Mouse (Mus musculus) cerebellum, postnatal 36 days (tissue): Measurements from ENCODE around the gene Tceal8.
"Not testable (repeated sequence)": the region's sequence is repeated elsewhere in the genome, so short reads cannot be mapped to it uniquely, and the experiment has no call there.

Source experiments
- DNase-seq, 2 experiments: peaks; one replicate each; pipeline ENCODE4 v3.0.0; 2021 to 2022; ENCODE audit warnings: mixed read lengths in 2 of 2

Tceal8 gene

DNA sequence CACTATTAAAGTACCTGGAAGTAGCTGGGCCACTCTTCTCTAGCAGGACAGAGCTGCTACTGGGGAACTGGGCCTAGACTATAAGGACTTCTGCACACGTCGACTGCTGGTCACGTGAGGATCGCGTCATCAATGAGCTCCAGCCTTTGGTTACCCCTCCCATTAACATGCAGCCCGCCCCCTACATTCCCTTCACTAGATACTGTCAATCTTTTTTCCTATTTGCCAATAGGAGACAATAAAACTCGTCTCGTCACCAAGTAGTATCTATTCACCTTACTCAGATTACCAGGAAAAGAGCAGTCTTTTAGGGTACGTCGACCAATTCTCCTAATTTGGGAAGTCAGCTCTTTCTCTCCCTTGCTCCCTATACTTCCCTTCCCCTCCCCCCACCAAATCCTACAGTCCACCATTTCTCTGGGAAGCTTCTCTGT is at the start of gene Tceal8:
Gene Tceal8, minus strand, starts transcription at position 225 of the 434 bp plus-strand sequence.
- DNase-seq, result peak; percentile 69 to 73

DNA sequence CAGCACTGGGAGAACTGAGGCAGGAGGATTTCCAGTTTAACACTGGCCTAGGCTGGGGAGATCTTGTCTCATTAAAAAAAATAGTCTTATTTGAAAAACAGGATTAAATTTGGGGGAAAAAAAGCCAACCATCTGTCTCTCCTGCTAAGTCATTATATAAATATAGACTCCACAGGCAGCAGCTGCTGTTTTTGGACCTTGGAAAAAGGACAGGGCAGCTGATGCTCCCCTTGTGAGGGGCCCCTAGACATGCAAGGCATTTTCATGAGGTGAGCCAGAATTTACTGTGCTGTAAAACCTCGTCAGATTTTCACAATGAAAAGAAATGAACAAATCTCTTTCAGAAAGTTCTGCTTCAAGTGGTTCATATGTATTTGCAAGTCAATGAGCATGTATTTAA is 44.2 kb upstream of the Tceal8 start:
- no peak for DNase-seq

DNA sequence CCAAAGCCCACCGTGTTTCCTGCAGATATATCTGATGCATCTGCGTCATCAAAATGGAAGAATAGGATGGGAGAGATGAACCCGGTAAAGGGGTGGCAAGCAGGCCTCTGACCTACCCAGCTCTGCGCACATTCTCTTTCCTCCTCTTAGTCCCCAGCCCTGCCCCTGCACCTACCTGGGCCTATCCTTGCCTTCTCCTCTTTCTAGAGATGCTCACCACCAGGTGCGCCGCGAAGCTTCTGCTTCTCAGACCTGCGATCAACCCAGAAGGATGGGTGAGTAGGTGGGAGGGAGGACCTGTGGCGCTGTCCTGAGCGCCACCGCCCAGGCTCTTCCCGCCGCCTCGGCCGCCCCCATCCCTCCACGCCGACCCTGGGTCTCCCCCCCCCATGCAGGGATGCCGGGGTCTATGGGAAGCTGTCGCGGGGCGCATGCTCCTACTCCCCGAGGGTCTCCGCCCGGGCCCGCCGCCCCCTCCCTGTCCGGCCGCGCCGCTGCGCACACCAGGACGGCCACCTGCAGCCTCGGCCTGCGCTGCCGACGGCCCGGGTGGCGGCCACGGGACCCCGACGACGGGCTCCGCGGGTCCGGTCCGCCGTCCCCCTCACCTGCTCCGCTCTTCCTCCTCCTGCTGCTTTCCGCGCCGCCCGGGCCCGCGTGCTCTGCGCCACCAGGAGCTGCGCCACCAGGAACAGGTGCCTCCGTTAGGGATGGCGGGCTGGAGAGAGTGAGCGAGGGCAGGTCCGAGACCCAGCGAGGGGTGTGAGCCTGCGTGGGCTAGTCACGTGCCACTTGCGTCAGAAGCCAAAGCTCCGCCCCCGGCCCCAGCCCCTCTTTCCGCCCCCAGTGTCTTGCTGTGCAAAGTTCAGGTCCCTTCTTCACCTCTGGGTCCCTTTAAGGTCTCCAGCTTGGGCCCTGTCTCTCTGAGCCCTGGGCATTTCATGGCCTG is 42.9 kb upstream of the Tceal8 start, which contains the start of the genes Tceal7 and Bex1:
Gene Tceal7, plus strand, starts transcription at position 51 of the 949 bp plus-strand sequence.
Gene Bex1, minus strand, starts transcription at position 785 of the 949 bp plus-strand sequence.
- not testable (repeated sequence) for DNase-seq

DNA sequence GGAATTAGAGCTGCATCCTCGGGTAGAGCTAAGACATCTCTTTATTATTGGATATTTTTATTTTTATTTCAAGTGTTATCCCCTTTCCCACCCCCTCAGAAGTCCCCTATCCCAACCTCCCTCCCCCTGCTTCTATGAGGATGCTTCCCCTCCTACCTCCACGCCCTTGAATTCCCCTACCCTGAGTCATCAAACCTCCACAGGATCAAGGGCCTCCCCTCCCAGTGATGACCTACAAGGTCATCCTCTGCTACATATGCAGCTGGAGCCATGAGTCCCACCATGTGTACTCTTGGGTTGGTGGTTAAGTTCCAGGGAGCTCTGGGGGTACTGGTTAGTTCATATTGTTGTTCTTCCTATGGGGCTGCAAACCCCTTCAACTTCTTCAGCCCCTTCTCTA is 41.3 kb upstream of the Tceal8 start:
- no peak for DNase-seq

DNA sequence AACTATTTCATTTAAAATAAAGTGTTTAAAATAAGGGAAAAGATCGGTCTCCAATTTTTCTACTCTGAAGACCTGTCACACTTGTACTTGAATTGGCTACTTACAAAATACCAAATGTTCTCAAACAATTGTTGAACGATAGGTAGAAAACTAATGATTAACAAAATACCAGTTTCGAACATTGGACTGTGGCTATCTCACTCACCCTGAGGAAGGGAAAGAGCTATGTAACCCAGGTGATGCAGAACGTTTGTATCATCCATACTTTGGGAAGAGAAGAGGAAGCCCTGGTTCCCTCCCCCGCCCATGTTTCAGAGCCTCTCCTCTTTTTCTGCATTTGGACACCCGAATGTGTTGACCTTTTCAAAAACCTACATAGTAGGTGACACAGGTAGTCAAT is 32.3 kb upstream of the Tceal8 start:
- no peak for DNase-seq

DNA sequence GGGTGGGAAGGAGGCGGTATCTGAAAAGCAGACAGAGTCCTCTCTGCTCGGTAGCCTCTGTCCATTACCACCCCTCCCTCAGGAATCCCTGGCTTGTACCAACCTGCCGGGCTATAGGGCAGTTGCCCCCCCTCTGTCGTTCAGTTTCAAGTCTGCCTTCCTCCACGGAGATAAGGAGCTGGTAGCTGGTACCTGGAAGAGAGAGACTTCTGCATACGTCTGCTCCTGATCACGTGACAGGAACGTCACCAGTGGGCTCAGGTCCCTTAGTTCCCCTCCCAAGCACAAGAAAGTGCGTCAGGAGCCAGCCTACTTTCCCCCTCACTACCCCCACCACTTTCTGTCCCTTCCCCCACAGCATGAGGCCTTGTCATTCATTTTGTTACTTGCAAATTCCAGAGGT is 31.5 kb upstream of the Tceal8 start, which contains the start of gene Tceal5:
Gene Tceal5, minus strand, starts transcription at position 213 of the 403 bp plus-strand sequence.
- peak; percentile 64 to 67 for DNase-seq

DNA sequence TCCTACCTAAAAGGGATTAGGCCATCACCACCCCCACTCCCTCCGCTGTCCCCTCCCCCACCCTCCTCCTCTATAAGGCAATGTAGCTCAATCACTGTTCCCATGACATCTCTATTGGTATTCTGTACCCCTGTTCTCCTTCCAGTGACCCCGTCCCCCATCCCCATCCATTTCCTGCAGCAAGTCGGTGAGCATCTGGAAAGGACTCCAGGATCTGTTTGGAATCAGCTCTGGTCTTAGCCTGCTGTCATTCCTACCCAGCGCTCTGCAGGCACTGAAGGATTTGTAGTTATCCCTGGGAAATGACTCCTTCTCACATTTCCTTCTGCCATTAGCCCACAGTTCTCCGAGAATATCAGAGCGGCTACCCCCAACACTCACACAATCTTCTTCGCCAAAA is 31.1 kb upstream of the Tceal8 start:
- DNase-seq, result no peak

DNA sequence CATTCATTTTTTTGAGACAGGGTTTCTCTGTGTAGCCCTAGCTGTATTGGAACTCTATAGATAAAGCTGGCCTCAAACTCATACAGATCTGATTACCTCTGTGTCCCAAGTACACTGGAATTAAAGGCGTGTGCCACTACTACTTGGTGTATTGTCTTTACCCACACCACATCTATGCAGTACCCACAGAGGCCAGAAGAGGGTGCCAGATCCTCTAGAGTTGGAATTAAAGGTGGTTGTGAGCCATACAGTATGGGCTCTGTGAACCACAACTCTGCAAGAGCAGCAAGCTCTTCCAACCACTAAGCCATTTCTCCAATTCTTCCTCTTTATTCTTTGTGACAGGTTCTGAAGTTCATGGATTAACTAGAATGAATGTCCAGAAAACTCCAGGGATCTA is 24.7 kb upstream of the Tceal8 start:
- peak; percentile 37 to 53 for DNase-seq

DNA sequence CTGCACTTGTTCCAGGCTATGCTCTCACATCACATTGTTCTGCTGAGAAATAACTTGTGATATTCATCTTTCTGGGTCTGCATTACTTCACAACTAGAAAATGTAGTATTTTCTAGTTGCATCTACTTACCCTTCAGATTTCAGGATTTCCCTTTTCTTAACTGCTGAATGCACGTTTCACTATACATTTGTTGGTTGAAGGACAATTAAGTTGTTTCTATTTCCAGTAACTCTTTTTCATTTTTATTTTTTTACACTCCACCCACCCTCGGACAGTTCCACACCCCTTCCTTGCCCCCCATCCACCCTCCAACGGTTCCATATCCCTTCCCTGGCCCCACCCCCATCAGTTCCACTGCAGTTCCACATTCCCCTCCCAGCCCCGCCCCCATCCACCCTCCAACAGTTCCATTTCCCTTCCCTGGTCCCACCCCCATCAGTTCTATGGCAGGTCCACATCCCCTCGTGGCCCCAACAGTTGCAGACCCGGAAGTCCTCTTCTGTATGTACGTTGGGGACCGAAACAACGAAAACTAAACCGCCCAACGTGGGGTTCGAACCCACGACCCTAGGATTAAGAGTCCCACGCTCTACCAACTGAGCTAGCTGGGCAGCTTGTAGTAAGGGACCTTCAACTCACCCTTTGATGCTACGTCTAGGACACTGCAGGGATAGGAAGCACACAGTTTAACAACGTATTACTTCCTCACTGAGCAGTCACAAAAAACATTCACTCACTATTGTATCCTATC is 23.2 kb upstream of the Tceal8 start:
- DNase-seq, result no peak

DNA sequence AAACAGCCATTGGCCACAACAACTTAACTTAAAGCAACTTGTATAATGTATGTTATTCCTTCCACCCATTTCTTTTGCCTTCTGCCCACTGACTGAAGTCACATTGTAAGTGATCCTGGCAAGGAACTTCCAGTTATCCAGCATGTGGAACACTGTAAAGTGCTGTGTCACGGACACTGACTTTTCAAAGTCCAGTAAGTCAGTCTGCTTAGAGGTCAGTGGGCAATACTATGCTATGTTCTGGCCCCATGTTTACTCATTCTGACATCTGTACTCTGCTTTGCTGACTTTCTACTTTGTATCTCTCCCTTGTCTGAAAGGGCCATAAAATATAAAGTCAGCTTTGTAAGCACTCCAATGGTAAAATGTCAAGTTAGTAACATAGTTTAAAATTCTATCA is 11.0 kb upstream of the Tceal8 start:
- no peak for DNase-seq

DNA sequence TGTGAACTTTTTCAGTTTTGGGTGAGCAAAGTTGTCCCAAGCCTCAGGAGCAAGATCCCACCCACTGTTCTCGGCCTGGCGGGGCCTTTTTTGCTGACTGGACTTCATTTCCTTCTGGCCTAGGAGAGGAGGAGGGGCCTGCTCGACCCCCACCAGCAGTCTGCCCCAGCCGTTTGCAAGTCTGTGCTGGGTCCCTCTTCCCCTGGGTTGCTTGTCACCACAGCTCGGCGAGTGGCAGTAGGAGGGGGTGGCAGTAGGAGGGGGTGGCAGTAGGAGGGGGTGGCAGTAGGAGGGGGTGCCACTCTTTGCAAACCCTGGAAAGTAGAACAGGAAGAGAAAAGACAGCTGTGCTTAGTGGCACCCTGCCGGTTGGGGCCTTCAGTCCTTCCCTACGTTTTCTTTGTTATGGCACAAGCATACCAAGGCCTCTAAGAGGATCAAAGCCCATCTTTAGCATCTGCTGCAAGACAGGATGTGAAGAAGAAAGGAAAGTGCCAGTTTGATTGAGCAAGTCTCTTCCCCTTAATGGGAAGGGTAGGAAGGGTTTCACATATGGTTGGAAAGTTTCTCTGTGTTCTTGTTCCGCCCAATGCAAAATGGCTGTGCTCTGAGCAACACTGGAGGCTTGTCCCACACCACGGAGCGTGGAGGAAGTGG is 8.9 kb upstream of the Tceal8 start:
- no peak for DNase-seq

DNA sequence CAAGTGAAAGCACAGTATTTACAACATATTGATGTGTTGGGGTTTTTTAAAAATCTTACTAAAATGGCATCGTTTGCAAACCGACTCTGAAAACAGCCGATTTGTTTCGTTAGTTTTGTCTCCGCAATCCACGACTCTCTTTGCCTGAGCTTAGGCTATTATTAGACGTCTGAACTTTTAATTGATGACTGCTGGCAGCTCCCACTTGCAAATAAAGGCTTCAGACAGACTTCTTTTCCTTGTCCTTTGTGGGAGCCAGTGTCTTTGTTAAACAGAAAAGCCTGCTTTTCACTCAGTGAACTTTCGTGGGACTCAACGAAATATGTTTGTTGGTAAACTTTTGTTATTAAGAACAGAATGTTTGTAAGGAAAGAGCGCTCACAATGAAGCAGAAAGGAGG is 644 bp upstream of the Tceal8 start:
- no peak for DNase-seq

DNA sequence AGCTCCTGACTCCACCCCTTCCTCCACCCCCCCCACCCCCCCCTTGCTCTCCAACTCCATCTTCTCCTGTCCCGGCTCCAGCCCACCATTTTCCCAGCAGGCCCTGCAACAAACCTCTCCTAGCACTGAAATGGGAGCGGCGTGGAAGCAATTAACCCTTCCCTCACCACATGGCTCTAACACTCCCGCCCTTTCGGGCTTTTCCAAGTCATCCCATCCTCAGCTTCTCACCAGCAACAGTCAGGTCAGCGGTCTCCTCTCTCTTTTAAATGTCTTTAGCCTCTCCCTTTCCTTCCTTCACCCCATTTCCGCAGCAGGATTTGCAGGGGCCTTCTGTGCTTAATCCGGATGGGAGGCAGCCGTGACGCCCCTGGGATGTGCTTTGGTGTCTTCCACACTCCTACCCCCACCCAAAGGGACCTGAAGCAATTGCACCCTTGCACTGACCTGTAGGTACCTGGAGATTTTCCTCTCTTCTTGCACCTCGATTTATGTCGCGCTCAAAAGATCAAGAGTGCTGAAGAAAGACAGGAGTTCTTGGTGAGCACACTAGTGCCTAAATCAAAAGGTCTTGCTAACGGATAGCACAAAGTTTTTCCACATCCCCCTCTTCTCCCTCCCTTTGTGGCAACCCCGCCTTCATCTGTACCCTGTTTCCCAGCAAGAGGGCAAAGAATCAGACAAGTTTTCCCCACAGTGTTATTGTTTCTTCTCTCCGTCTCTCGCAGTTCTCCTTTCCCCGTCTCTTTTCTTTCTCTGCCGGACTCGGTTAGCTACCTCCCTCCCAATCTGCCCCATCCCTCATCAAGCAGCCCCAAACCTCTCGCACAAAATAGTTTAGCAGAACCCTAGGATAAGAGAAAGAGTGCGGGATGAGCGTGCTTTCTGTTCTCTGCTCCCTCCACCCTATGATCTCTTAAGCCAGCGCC is 689 bp downstream of the Tceal8 start:
- peak; percentile 46 to 57 for DNase-seq

DNA sequence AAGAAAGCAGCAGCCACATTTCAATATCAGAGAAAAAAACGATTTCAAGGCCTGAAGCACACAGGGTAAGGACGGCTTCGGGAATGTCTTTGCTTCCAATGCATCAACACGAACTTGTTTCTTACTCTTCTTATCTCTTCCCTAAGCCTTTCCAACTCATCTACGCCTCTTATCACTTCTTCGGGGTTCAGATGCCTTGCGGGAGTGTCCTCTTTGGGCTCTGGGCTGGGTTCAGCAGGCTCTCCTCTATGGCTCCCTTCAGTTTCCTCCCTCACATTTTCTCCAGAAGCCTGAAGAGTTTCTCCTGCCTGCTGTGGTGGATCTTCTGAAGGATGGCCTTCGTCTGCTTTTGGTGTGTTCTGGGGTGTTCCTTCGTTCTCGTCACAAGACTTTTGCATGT is 1.5 kb downstream of the Tceal8 start:
- no peak for DNase-seq

DNA sequence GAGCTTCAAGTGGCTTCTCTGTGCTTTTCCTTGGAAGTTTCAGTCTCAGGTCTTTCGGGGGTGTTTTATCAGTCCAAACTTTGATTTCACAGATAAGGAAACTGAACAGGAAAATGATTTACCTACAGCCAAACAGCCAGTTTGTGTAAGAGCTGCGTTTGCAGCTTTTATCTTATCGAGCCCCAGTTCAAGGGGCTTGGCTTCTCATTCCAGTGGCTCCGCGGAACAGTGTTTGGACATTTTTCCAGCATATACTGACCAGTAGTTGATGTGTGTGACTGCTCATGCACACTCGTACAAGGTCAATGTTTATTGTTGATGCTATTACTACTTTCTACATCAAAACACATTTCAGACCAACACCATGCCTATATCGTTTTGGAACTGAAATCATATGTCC is 27.9 kb downstream of the Tceal8 start:
- DNase-seq, result no peak

DNA sequence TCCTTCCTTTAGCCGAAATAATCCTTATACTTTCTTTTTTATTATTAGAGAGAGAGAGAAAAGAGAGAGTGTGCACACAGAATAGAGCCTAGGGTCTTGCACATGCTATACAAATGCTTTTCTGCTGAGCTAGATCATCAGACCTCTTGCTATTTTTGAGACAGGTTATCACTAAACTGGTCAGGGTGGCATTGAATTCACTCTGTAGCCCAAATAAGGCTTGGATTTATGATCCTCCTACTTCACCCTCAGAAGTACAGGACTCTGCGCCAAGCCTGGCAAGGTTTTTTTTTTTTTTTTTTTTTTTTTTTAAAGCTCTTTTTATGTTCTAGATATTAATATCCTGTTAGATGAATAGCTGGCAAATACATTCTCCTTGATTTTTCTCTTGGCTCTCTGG is 28.4 kb downstream of the Tceal8 start:
- DNase-seq, result no peak

DNA sequence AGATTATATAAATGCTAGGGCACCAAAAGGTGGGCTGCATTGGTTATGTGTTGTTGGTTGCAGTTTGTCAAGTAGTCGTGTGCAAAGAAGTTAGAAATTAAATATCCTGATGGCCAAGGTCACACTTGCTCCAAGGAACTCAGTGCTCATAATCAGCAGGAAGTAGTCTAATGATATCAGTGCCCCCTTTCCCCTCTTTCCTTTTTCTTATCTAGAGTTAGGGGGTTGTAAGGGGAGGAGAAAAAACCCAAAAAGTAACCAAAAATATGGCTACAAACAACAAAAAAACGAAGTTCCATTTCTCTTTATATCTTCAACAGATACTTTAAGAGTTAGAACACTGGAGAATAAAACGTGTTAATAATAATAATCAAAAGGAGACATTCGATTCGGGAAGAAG is 30.8 kb downstream of the Tceal8 start:
- no peak for DNase-seq

DNA sequence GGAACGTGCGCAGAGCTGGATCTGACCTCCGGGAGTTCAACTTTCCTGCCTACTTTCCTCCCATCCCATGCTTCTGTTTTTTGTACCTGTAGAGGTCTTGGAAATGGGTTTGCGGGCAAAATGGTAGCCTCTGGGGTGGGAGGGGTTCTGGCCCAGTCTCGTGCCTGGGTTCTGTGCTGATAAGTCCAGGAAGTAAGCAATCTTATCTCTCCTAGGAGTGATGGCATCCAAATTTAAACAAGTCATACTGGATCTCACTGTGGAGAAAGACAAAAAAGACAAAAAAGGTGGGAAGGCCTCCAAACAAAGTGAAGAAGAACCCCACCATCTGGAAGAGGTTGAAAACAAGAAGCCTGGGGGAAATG is 32.5 kb downstream of the Tceal8 start:
- not testable (repeated sequence) for DNase-seq

DNA sequence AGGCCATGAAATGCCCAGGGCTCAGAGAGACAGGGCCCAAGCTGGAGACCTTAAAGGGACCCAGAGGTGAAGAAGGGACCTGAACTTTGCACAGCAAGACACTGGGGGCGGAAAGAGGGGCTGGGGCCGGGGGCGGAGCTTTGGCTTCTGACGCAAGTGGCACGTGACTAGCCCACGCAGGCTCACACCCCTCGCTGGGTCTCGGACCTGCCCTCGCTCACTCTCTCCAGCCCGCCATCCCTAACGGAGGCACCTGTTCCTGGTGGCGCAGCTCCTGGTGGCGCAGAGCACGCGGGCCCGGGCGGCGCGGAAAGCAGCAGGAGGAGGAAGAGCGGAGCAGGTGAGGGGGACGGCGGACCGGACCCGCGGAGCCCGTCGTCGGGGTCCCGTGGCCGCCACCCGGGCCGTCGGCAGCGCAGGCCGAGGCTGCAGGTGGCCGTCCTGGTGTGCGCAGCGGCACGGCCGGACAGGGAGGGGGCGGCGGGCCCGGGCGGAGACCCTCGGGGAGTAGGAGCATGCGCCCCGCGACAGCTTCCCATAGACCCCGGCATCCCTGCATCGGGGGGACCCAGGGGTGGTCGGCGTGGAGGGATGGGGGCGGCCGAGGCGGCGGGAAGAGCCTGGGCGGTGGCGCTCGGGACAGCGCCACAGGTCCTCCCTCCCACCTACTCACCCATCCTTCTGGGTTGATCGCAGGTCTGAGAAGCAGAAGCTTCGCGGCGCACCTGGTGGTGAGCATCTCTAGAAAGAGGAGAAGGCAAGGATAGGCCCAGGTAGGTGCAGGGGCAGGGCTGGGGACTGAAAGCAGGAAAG is 33.1 kb downstream of the Tceal8 start, which contains the start of gene Bex4:
Gene Bex4, plus strand, starts transcription at position 170 of the 813 bp plus-strand sequence.
- DNase-seq, result peak; percentile 3

DNA sequence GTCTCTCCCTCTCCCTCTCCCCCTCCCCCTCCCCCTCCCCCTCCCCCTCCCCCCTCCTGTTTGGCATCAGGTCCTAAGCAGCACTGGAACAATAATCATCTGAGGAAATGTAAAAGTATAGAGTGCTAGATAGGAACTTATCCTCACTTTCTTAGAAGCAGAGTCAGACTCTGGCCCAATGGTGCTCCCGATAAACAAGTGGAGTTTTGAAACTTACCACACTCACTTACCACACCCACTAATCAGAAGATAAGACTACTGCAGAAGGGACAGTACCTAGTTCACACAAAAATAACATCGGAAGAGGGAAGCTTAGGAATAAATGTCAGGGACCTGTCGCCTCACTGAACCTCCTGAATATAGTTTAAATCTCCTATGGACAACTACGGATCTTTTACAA is 36.6 kb downstream of the Tceal8 start:
- DNase-seq, result no peak

DNA sequence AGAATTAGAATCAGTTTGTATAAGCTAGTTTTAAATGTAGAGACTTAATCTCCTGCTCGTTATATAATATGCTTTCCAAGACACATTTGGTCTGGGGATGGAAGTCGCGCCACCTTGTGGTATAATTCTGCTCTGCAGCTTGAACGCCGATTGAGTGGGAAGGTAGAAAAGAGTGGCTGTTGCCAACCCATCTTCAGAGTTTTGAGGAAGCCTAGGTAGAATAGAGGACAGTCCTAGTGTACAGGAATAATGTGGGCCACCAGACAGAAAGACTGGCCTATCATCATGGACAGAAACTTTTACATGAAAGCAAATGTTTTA is 44.4 kb downstream of the Tceal8 start:
- DNase-seq, result peak; percentile 56 to 64
